Mouse (Mus musculus) heart, postnatal 0 days (tissue): ENCODE results near the gene Tst. TPM values are rescaled to one million over a fixed set of nuclear protein-coding genes. Genes with fewer than 3 reads are reported as not detected.
A peak's percentile ranks its signal among the peaks of the same experiment; 100 is the strongest.

Experiments used
- ATAC-seq: fragments of 200-750 bp; cut with Nextera tagmentation; 2 replicates; pipeline ENCODE4 v1.8.0; 2017; ENCODE audit warnings: low read depth, moderate number of reproducible peaks, moderate library complexity; ENCODE audit not compliant: insufficient read depth
- DNase-seq: peaks from one replicate; pipeline ENCODE4 v3.0.0-alpha.2; 2016; ENCODE audit warnings: low spot score
- H3K27ac ChIP-seq: fragments of 300-500 bp; sonication (generic); 2 replicates; pipeline ENCODE4 v1.5.1; 2014; ENCODE audit warnings: low read depth, mild to moderate bottlenecking
- H3K27me3 ChIP-seq: fragments of 300-500 bp; sonication (generic); 2 replicates; pipeline ENCODE4 v1.6.1; 2014; ENCODE audit warnings: low read length, mixed read lengths; ENCODE audit not compliant: control insufficient read depth, insufficient read depth
- H3K36me3 ChIP-seq: fragments of 300-500 bp; sonication (generic); replicated peaks from 2 replicates; pipeline ENCODE4 v1.6.1; 2014; ENCODE audit warnings: low read length, mixed read lengths; ENCODE audit not compliant: control insufficient read depth, insufficient read depth
- H3K4me1 ChIP-seq: fragments of 300-500 bp; sonication (generic); 2 replicates; pipeline ENCODE4 v1.6.1; 2014; ENCODE audit warnings: antibody characterized with exemption; ENCODE audit not compliant: control insufficient read depth, insufficient read depth
- H3K4me2 ChIP-seq: fragments of 300-500 bp; sonication (generic); 2 replicates; pipeline ENCODE4 v1.6.1; 2014; ENCODE audit warnings: low read depth, mild to moderate bottlenecking, low read length, moderate library complexity
- H3K4me3 ChIP-seq: fragments of 300-500 bp; sonication (generic); 2 replicates; pipeline ENCODE4 v1.5.1; 2014; ENCODE audit warnings: low read depth, low read length
- H3K9ac ChIP-seq: fragments of 300-500 bp; sonication (generic); replicated peaks from 2 replicates; pipeline ENCODE4 v1.6.1; 2014; ENCODE audit warnings: low read depth, low read length, mixed read lengths
- H3K9me3 ChIP-seq: fragments of 300-500 bp; sonication (generic); replicated peaks from 2 replicates; pipeline ENCODE4 v1.6.1; 2016; ENCODE audit warnings: low read length; ENCODE audit not compliant: control insufficient read depth
- CTCF ChIP-seq: IDR thresholded peaks from 2 replicates; pipeline ENCODE4 v1.5.1; 2016; ENCODE audit warnings: antibody characterized with exemption, control low read depth, low read depth
- EP300 ChIP-seq: IDR thresholded peaks from 2 replicates; pipeline ENCODE4 v1.6.1; 2016; ENCODE audit warnings: antibody characterized with exemption, low read depth
- WGBS: fragments of 180-500 bp; shearing (Covaris S2); extraction: QIAGEN DNeasy Blood & Tissue Kit; methylation state at CpG from one replicate; pipeline ENCODE4 v1.1.7; 2014; 5-methylcytosine and 5-hydroxymethylcytosine counted together
- polyA plus RNA-seq: library from polyadenylated mRNA; unstranded; fragments of >200 nt; fragmentation: Nextera tagmentation; extraction: Ambion mirVana; gene quantifications from 2 replicates; pipeline ENCODE4 v1.2.1, GENCODE M21; 2015
- total RNA-seq: library from RNA; depleted of rRNA; stranded (reverse); fragments of >200 nt; gene quantifications from 2 replicates; pipeline ENCODE4 v1.2.3, GENCODE M21; 2014; ENCODE audit warnings: low replicate concordance

Tst gene
- total and polyA plus RNA-seq, 2 experiments from 2014 or later: 21.9 to 50.9 TPM

GRCm38 (mm10) chr15:78422046-78422956 lies 16.6 kb upstream of the Tst start:
- no peak overlapping the region for H3K9ac ChIP-seq
- H3K9me3 ChIP-seq: no peaks in the 10 kb centered on the region
- H3K27ac ChIP-seq: no peak overlapping the region
- H3K36me3 ChIP-seq: no peaks in the 10 kb centered on the region
- peaks cover 9% of the 10 kb centered on the region for H3K27me3 ChIP-seq
- DNase-seq: no peak
- ATAC-seq: peak; percentile 69; the same call in 1 of the 2 replicates
- 20% methylated on average over 16 of the region's 16 CpGs for WGBS
- no peak overlapping the region for H3K4me3 ChIP-seq
- TF ChIP-seq CTCF: peak; percentile 85
- TF ChIP-seq EP300: no peak
- no peaks in the 10 kb centered on the region for H3K4me1 ChIP-seq
- no peak overlapping the region for H3K4me2 ChIP-seq

- Histone ChIP-seq H3K9me3 (no peaks in the 10 kb centered on the region), H3K9ac (no peak overlapping the region), H3K27me3 (peaks cover 9% of the 10 kb centered on the region), H3K27ac (no peak overlapping the region), H3K4me3 (no peak overlapping the region), H3K4me2 (no peak overlapping the region), H3K4me1 (no peaks in the 10 kb centered on the region), H3K36me3 (no peaks in the 10 kb centered on the region)
- WGBS: 73% methylated on average over 13 of the region's 13 CpGs
- DNase-seq (no peak), ATAC-seq (no peak)
- TF ChIP-seq EP300 (no peak), CTCF (no peak)
Observed at GRCm38 (mm10) chr15:78420395-78420794, 14.7 kb upstream of the Tst start.

- Histone ChIP-seq H3K36me3 (0 out of 2 replicates have a peak, but pooled peaks cover 5% of the 10 kb centered on the region), H3K9me3 (no peaks in the 10 kb centered on the region), H3K4me2 (no peak overlapping the region), H3K4me3 (no peak overlapping the region), H3K9ac (no peak overlapping the region), H3K4me1 (peaks cover 10% of the 10 kb centered on the region; the same call in 1 of the 2 replicates), H3K27ac (no peak overlapping the region), H3K27me3 (peaks cover 5% of the 10 kb centered on the region)
- TF ChIP-seq EP300: no peak
- TF ChIP-seq CTCF: no peak
- DNase-seq (no peak), ATAC-seq (no peak)
- WGBS: 37% methylated on average over 4 of the region's 4 CpGs
Observed at GRCm38 (mm10) chr15:78416937-78417336, 11.2 kb upstream of the Tst start.

GRCm38 (mm10) chr15:78414157-78414556 lies 8.4 kb upstream of the Tst start:
- H3K9me3 ChIP-seq: no peaks in the 10 kb centered on the region
- H3K4me3 ChIP-seq: no peak overlapping the region
- no peak for ATAC-seq
- H3K4me2 ChIP-seq: no peak overlapping the region
- no peak for DNase-seq
- TF ChIP-seq CTCF (no peak), EP300 (no peak)
- peaks cover 18% of the 10 kb centered on the region for H3K27me3 ChIP-seq
- H3K4me1 ChIP-seq: peaks cover 16% of the 10 kb centered on the region
- WGBS: 87% methylated on average over 8 of the region's 8 CpGs
- H3K9ac ChIP-seq: no peak overlapping the region
- H3K36me3 ChIP-seq: 0 out of 2 replicates have a peak, but pooled peaks cover 5% of the 10 kb centered on the region
- H3K27ac ChIP-seq: no peak overlapping the region

- TF ChIP-seq CTCF (no peak), EP300 (no peak)
- peaks cover 16% of the 10 kb centered on the region for H3K4me1 ChIP-seq
- H3K4me2 ChIP-seq: no peak overlapping the region
- H3K9me3 ChIP-seq: no peaks in the 10 kb centered on the region
- H3K27me3 ChIP-seq: peaks cover 22% of the 10 kb centered on the region
- no peak for DNase-seq
- H3K4me3 ChIP-seq: no peak overlapping the region
- H3K27ac ChIP-seq: no peak overlapping the region
- H3K36me3 ChIP-seq: 0 out of 2 replicates have a peak, but pooled peaks cover 5% of the 10 kb centered on the region
- WGBS: 64% methylated on average over 1 of the region's 1 CpGs
- H3K9ac ChIP-seq: no peak overlapping the region
- ATAC-seq: no peak
Observed at GRCm38 (mm10) chr15:78413719-78414117, 8.0 kb upstream of the Tst start.
